Mouse (Mus musculus): ENCODE results near the gene BC049352.

The BC049352 gene

GRCm38 (mm10) chr9:45299231-45300006 is 117.6 kb downstream of the BC049352 start:
- DNase-seq (ENCODE audit: low spot score): peak; percentile 40
